Mouse (Mus musculus) liver, postnatal 0 days (tissue): Measurements from ENCODE around the gene Dnah10. TPM values are rescaled to one million over a fixed set of nuclear protein-coding genes. Genes with fewer than 3 reads are reported as not detected.

Source experiments
- ATAC-seq: fragments of 200-750 bp; cut with Nextera tagmentation; 2 replicates; pipeline ENCODE4 v1.8.0; 2017; ENCODE audit warnings: mild to moderate bottlenecking, moderate library complexity
- DNase-seq: peaks from one replicate; pipeline ENCODE4 v3.0.0-alpha.2; 2016
- H3K27ac ChIP-seq: fragments of 300-500 bp; sonication (generic); 2 replicates; pipeline ENCODE4 v1.5.1; 2014; ENCODE audit warnings: antibody characterized with exemption, moderate library complexity, mild to moderate bottlenecking, low read depth
- H3K27me3 ChIP-seq: fragments of 300-500 bp; sonication (generic); 2 replicates; pipeline ENCODE4 v1.6.1; 2014; ENCODE audit warnings: low read length, control low read depth, mixed read lengths; ENCODE audit not compliant: insufficient read depth
- H3K36me3 ChIP-seq: fragments of 300-500 bp; sonication (generic); replicated peaks from 2 replicates; pipeline ENCODE4 v1.6.1; 2014; ENCODE audit warnings: mild to moderate bottlenecking, control low read depth, low read length, moderate library complexity, mixed read lengths; ENCODE audit not compliant: insufficient read depth
- H3K4me1 ChIP-seq: fragments of 300-500 bp; sonication (generic); 2 replicates; pipeline ENCODE4 v1.6.1; 2014; ENCODE audit warnings: antibody characterized with exemption, mild to moderate bottlenecking, control low read depth; ENCODE audit not compliant: insufficient read depth
- H3K4me2 ChIP-seq: fragments of 300-500 bp; sonication (generic); 2 replicates; pipeline ENCODE4 v1.6.1; 2014; ENCODE audit warnings: low read depth, mild to moderate bottlenecking, low read length, moderate library complexity, mixed read lengths
- H3K4me3 ChIP-seq: fragments of 300-500 bp; sonication (generic); 2 replicates; pipeline ENCODE4 v1.5.1; 2014; ENCODE audit warnings: low read depth, low read length
- H3K9ac ChIP-seq: fragments of 300-500 bp; sonication (generic); replicated peaks from 2 replicates; pipeline ENCODE4 v1.6.1; 2014; ENCODE audit warnings: mild to moderate bottlenecking, moderate library complexity
- H3K9me3 ChIP-seq: fragments of 300-500 bp; sonication (generic); 2 replicates; pipeline ENCODE4 v1.6.1; 2016; ENCODE audit warnings: mild to moderate bottlenecking, control low read depth, low read length, mixed read lengths
- CTCF ChIP-seq: sonication (generic); IDR thresholded peaks from 2 replicates; pipeline ENCODE4 v1.5.1; 2016; ENCODE audit warnings: antibody characterized with exemption, low read depth
- EP300 ChIP-seq: IDR thresholded peaks from 2 replicates; pipeline ENCODE4 v1.6.1; 2016; ENCODE audit warnings: antibody characterized with exemption, low read depth, mild to moderate bottlenecking
- WGBS: fragments of 180-500 bp; shearing (Covaris S2); extraction: QIAGEN DNeasy Blood & Tissue Kit; methylation state at CpG from one replicate; pipeline ENCODE4 v1.1.7; 2014; ENCODE audit not compliant: insufficient replicate concordance; 5-methylcytosine and 5-hydroxymethylcytosine counted together
- polyA plus RNA-seq: library from polyadenylated mRNA; unstranded; fragments of >200 nt; fragmentation: Nextera tagmentation; extraction: Ambion mirVana; gene quantifications from 2 replicates; pipeline ENCODE4 v1.2.1, GENCODE M21; 2015

The Dnah10 gene
- polyA plus RNA-seq, 1 experiment from 2014 or later, result not detected

GRCm38 (mm10) chr5:124873096-124873495 is 148.2 kb downstream of the Dnah10 start:
- Histone ChIP-seq H3K27ac (no peak overlapping the region), H3K4me1 (peaks cover 3% of the 10 kb centered on the region), H3K4me3 (no peak overlapping the region), H3K27me3 (no peaks in the 10 kb centered on the region), H3K36me3 (no peaks in the 10 kb centered on the region), H3K9ac (no peak overlapping the region), H3K4me2 (no peak overlapping the region), H3K9me3 (no peaks in the 10 kb centered on the region)
- TF ChIP-seq CTCF (no peak), EP300 (no peak)
- ATAC-seq, result no peak
- no peak for DNase-seq
- WGBS, result 53% methylated on average over 3 of the region's 3 CpGs

GRCm38 (mm10) chr5:124873890-124874601 is 149.2 kb downstream of the Dnah10 start:
- Histone ChIP-seq H3K9me3 (no peaks in the 10 kb centered on the region), H3K4me1 (peaks cover 3% of the 10 kb centered on the region), H3K4me3 (no peak overlapping the region), H3K36me3 (no peaks in the 10 kb centered on the region), H3K27me3 (no peaks in the 10 kb centered on the region), H3K27ac (no peak overlapping the region), H3K9ac (no peak overlapping the region), H3K4me2 (no peak overlapping the region)
- TF ChIP-seq CTCF (no peak), EP300 (no peak)
- DNase-seq (no peak), ATAC-seq (no peak)
- WGBS, result 81% methylated on average over 6 of the region's 6 CpGs

- WGBS, result 85% methylated on average over 4 of the region's 4 CpGs
- no peak overlapping the region for H3K27ac ChIP-seq
- no peak overlapping the region for H3K4me3 ChIP-seq
- H3K9me3 ChIP-seq, result no peaks in the 10 kb centered on the region
- TF ChIP-seq EP300, result no peak
- TF ChIP-seq CTCF, result no peak
- H3K27me3 ChIP-seq, result no peaks in the 10 kb centered on the region
- 0 out of 2 replicates have a peak, but pooled peaks cover 2% of the 10 kb centered on the region for H3K36me3 ChIP-seq
- H3K4me2 ChIP-seq, result no peak overlapping the region
- DNase-seq, result no peak
- H3K9ac ChIP-seq, result no peak overlapping the region
- H3K4me1 ChIP-seq, result no peaks in the 10 kb centered on the region
- ATAC-seq, result no peak
These were observed 154.4 kb downstream of the Dnah10 start for GRCm38 (mm10) chr5:124879251-124879650.

GRCm38 (mm10) chr5:124879801-124880200 is 154.9 kb downstream of the Dnah10 start:
- Histone ChIP-seq H3K27ac (no peak overlapping the region), H3K4me1 (no peaks in the 10 kb centered on the region), H3K4me2 (no peak overlapping the region), H3K9ac (no peak overlapping the region), H3K36me3 (peaks cover 4% of the 10 kb centered on the region), H3K4me3 (no peak overlapping the region), H3K9me3 (no peaks in the 10 kb centered on the region), H3K27me3 (no peaks in the 10 kb centered on the region)
- no peak for TF ChIP-seq EP300
- TF ChIP-seq CTCF, result no peak
- no peak for DNase-seq
- WGBS, result 85% methylated on average over 6 of the region's 6 CpGs
- no peak for ATAC-seq

- no peak overlapping the region for H3K4me3 ChIP-seq
- TF ChIP-seq EP300, result no peak
- TF ChIP-seq CTCF, result no peak
- no peak overlapping the region for H3K9ac ChIP-seq
- H3K27me3 ChIP-seq, result no peaks in the 10 kb centered on the region
- no peaks in the 10 kb centered on the region for H3K4me1 ChIP-seq
- 91% methylated on average over 6 of the region's 6 CpGs for WGBS
- H3K27ac ChIP-seq, result no peak overlapping the region
- DNase-seq (no peak), ATAC-seq (no peak)
- H3K4me2 ChIP-seq, result no peak overlapping the region
- peaks cover 15% of the 10 kb centered on the region for H3K36me3 ChIP-seq
- no peaks in the 10 kb centered on the region for H3K9me3 ChIP-seq
These were observed 159.0 kb downstream of the Dnah10 start for GRCm38 (mm10) chr5:124883877-124884276.

Other genes starting within 250 kb of the Dnah10 start
- gene Rilpl2, start 246.7 kb upstream of the Dnah10 start, polyA plus RNA-seq, result 10.3 and 11.0 TPM in 2 replicates
- gene Snrnp35, start 242.0 kb upstream of the Dnah10 start, polyA plus RNA-seq, result 5.9 and 6.5 TPM in 2 replicates
- gene Rilpl1, start 193.7 kb upstream of the Dnah10 start, polyA plus RNA-seq, result 2.4 and 3.3 TPM in 2 replicates
- gene Tmed2, start 184.4 kb upstream of the Dnah10 start, polyA plus RNA-seq, result 253 and 267 TPM in 2 replicates
- 3.6 and 3.7 TPM in 2 replicates for gene Ddx55, start 172.2 kb upstream of the Dnah10 start, polyA plus RNA-seq
- 26.3 and 30.7 TPM in 2 replicates for gene Eif2b1, start 146.0 kb upstream of the Dnah10 start, polyA plus RNA-seq
- gene Gtf2h3, start 145.9 kb upstream of the Dnah10 start, polyA plus RNA-seq, result 13.2 and 14.7 TPM in 2 replicates
- 9.6 and 12.4 TPM in 2 replicates for gene Atp6v0a2, start 96.5 kb upstream of the Dnah10 start, polyA plus RNA-seq
- 0.30 and 0.35 TPM in 2 replicates for gene Ccdc92, start 137.3 kb downstream of the Dnah10 start, polyA plus RNA-seq
- gene Zfp664, start 137.6 kb downstream of the Dnah10 start, polyA plus RNA-seq, result 10.6 and 12.1 TPM in 2 replicates